19 mouse cellular contexts compared by ENCODE assay signal in genomic region chr7:110143863-110144262, GRCm38 (mm10).
"Had no signal": no experiment of that assay in that cellular context is flagged by ENCODE, and none has a peak within 500 bp of the region (broad histone marks: within the 10 kb centered on the region; RNA-seq: fewer than 3 reads in every experiment).

No protein-coding gene starts in this region.

- H3K4me2 ChIP-seq: lung, embryonic 15.5 days; midbrain, embryonic 12.5 days; midbrain, embryonic 15.5 days; neural tube, embryonic 13.5 days; neural tube, embryonic 15.5 days had no signal

- H3K27ac ChIP-seq: liver, embryonic 14.5 days; lung, embryonic 15.5 days; macrophage; midbrain, embryonic 12.5 days; midbrain, embryonic 15.5 days; neural tube, embryonic 13.5 days; neural tube, embryonic 15.5 days had no signal

- DNase-seq: lung, adult 2 months; lung, postnatal 14 days; lung, postnatal 36 days; retina, postnatal 1 day; right cerebral cortex, adult 18-20 months; right cerebral cortex, postnatal 25 days; right cerebral cortex, postnatal 4 days; spleen, adult 18-20 months; thymus, adult 18-20 months; thymus, postnatal 14 days; thymus, postnatal 36 days had no signal

- H3K4me3 ChIP-seq: lung, embryonic 15.5 days; megakaryocyte, embryonic 14.5 days; midbrain, embryonic 12.5 days; midbrain, embryonic 15.5 days; neural tube, embryonic 13.5 days; neural tube, embryonic 15.5 days had no signal

- H3K4me1 ChIP-seq: lung, embryonic 15.5 days; midbrain, embryonic 12.5 days; midbrain, embryonic 15.5 days; neural tube, embryonic 13.5 days; neural tube, embryonic 15.5 days had no signal

- H3K27me3 ChIP-seq: lung, embryonic 15.5 days; megakaryocyte, embryonic 14.5 days; midbrain, embryonic 12.5 days; midbrain, embryonic 15.5 days; neural tube, embryonic 13.5 days; neural tube, embryonic 15.5 days had no signal

- H3K9me3 ChIP-seq: lung, embryonic 15.5 days; megakaryocyte, embryonic 14.5 days; midbrain, embryonic 12.5 days; midbrain, embryonic 15.5 days; neural tube, embryonic 13.5 days; neural tube, embryonic 15.5 days had no signal

- H3K9ac ChIP-seq: liver, embryonic 14.5 days; lung, embryonic 15.5 days; midbrain, embryonic 12.5 days; midbrain, embryonic 15.5 days; neural tube, embryonic 13.5 days; neural tube, embryonic 15.5 days had no signal
